Mouse (Mus musculus) cerebellum, adult 9-10 months (tissue): ENCODE results near the gene Elane.

ENCODE experiments used
- DNase-seq: peaks from one replicate; pipeline ENCODE4 v3.0.0; 2022

Gene Elane

DNA sequence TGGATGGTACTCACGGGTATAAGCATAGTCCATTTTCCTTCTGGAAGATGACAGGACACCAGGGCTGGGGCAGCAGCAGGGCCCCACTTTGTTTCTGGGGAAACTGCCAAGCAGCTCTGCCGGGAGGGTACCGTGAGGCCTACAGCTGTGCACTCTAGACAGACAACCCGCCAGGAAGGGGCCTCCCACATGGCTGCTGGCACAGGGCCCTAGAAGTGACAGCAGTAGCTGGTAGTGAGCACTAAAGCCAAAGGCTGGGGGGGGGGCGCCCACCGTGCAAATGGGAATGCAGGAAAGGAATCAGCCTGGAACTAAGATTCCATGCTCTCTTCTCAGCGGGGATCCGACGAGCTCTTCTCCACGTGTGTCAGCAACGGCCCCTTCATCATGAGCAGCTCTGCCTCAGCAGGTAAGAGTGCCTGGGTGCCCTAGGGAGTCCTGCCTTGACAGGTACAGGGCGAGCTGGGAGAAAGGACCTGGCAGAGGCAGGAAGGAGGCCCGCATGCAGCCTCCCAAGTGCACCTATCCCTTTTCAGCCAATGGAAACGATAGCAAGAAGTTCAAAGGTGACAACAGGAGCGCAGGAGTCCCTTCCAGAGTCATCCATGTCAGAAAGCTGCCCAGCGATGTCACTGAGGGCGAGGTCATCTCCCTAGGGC lies 27.5 kb upstream of the Elane start:
- peak; percentile 75 for DNase-seq

DNA sequence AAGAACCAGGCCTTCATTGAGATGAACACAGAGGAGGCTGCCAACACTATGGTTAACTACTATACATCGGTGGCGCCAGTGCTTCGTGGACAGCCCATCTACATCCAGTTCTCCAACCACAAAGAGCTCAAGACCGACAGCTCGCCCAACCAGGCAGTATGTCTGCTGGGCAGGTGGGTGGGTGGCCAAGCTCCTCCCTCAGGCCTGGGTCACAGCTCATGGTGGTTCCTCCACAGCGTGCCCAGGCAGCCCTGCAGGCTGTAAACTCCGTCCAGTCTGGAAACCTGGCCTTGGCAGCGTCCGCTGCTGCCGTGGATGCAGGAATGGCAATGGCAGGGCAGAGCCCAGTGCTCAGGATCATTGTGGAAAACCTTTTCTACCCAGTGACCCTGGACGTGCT lies 26.9 kb upstream of the Elane start:
- DNase-seq = no peak

DNA sequence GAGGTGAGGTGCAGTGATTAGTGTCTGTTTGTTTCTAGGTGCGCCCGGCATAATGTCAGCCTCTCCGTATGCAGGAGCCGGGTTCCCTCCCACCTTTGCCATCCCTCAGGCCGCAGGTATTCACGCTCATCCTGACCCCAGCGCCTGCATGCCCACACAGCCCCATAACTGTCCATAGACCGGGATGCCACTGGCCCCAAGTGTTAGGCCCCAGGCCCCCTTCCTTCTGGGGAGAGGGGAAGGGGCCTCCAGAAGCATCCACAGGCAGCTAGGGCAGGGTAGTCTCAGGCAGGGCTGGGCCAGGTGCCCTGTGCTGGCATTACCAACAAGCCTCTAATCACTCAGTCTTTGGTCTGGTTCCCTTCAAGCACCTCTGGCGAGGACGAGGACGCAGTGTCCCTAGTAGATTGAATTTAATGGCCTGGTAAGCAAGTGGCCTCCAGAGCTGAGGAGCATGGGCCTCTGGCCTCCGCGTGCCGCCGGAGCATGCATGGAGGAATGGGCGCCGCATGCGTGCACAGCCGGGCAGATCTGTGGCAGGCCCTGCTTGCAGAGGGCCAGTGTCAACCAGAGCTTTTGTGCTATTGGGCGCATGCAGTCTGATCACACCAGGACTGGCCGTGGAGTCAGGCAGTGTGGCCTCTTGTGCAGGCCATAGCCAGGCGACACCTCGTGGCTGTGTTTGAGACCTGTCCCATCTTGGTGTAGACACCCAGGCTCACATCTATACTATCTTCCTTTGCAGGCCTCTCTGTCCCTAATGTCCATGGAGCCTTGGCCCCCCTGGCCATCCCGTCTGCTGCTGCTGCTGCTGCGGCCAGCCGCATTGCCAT lies 25.8 kb upstream of the Elane start:
- DNase-seq = no peak

DNA sequence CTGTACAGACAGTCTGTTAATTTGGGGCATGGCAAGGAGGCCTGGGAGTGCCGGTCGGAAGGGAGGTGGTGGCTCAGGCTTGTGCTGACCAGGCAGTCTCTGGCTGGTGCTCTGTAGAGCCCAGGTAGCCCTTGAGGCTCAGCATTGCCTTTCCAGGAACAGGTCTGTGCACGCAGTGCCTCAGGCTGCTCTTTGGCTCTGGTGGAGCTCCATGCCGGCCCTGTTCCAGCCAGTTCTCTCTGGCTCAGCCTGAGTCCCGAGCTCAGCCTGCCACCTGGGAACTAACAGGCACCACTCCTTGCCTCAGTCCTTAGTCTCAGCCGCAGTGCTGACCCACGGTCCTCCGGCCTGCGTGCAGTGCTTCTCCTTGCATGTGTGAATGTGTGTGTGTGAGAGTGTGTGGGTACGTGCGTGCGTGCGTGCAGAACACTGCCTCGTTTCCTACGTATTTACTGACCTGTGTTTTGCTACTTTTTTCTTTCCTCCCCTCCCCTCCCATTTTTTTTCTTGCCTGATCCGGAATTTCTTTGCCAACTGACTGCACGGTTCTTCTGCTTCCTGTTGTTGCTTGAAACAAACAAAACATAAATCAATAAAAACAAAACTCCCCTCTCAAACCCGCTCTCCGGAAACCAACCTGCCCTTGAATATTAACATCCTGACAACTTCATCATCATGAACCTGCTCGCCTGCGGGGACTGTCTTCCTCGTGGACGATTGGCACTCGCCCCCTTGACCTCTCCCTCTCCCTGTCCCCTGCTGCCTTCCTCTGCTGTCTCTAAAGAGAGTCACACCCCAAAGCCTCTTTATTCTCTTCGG lies 24.6 kb upstream of the Elane start:
- peak; percentile 78 for DNase-seq

DNA sequence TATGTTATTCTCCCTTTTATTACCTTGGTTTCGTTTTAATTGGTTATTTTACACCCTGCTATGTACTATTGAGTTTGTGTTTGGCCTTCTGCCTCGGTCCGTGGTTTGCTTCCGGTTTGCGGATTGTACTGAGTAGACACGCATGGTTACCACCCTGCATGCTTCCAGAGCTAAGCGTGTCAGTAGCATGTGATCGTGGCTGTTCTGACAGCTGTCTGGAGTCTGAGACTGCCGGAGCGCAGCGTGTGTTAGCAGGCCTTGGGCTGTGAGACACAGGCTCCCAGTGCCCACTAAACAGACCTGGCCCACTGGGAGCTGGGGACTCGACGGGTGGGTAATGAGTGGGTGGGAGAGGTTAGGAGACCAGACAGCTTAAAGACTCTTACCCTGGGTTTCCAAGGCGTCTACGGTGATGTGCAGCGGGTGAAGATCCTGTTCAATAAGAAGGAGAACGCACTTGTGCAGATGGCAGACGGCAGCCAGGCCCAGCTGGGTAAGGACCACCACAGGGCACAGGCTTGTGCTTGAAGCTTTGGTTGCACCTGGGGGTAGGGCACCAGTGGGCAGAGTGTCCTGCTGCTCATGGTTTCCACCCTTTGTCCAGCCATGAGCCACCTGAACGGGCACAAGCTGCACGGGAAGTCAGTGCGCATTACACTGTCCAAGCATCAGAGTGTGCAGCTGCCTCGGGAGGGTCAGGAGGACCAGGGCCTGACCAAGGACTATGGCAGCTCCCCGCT lies 23.8 kb upstream of the Elane start:
- no peak for DNase-seq

DNA sequence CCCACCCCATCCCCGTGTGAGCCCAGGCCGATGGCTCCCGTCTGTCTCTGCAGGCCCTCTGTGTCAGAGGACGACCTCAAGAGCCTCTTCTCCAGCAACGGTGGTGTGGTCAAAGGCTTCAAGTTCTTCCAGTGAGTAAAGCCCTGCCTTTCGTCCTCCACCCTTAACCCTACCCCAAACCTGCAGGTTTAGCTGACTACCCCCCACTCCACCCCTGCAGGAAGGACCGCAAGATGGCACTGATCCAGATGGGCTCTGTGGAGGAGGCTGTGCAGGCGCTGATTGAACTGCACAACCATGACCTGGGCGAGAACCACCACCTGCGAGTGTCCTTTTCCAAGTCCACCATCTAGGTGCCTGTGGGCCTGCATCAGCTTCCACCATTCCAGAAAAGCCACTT lies 23.1 kb upstream of the Elane start:
- no peak for DNase-seq

DNA sequence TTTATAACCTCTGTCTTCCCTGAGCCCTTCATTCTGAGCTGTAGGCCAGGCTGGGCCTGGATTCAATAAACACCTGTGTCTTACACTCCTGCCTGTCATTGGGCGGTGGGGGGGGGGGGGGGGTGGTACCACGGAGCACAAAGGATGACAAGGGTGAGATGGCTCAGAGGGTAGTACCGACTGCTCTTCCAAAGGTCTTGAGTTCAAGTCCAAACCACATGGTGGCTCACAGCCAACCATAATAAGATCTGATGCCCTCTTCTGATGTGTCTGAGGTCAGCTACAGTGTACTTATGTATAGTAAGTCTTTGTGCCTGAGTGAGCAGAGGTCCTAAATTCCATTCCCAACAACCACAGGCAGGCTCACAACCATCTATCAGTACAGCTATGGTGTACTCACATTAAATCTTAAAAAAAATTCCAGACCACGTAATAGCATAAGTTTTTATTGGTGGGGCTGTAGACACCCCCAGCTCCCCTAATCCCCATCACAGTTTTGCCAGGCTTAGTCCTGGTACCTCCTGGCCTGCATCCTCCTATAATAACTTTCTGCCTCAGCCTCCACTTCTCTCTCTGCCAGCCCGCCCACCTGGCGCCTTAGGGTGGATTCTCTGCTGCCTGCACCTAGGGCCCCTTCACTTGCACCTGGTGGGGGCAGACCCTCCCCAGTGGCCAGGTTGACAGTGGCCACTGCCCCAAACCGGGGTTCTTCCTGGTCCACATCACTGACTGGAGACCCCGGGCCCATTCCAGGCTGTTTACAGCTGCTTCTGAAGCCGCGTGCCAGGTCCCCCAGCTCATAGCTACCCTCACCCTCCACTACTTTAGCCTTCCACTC lies 21.5 kb upstream of the Elane start:
- no peak for DNase-seq

DNA sequence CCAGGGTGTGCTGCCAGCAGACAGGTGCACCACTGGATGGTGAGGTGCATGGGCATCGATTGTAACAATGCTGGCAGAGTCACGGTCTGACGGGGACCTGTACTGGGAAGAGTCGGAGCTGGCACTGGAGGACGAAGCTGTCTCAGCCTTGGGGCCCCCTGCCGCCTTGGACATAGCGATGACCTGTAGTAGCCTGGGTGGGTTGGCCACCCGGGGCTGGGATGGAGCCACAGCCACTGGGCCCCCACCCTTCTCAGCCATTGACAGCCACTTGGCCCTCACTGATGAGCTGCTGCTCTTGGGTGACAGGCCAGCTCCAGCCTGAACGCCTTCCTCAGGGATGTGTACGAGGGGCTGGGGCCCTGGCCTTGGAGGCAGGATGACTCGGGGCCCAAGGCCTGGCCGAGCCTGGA lies 20.9 kb upstream of the Elane start:
- peak; percentile 38 for DNase-seq

DNA sequence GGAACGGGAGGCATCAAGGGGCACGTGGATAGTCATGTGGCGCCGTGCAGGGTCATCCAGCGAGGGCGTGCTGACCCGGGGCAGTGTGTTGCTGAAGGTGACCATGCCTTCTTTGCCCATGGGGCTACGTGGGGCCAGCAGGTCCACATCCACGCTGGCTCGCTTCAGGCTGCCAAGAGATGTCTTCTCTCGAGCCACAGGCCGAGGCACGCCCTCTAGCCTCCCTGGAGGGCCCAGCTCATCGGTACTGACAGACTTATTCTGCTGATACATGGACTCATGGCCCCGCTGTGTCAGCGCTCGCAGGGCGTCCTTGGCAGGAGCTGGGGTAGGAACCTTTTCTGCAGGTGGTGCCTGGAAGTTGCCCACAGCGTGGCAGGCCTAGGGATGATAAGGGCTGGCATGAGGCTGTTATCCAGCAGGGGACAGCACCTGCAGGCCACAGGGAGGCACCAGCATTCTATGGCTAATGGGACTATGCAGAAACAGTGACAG lies 20.2 kb upstream of the Elane start:
- DNase-seq = peak; percentile 58

DNA sequence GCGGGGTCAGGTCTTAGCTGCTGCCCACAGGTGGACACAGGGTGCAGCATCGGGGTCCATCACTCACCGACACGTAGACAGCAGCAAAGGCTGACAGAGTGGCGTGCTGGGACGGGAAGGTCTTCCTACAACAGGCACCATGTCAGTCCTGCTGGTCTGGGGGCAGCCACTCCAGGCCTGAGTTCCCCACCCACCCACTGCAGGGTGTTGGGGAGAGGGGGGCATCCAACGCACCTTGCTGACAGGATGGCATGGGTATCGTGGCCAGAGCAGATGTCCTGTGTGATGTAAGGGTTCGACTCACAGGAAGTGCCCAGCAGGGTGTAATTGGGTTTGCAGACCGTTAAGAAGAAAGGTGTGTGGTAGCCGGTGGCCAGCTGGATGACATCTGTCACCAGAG lies 19.4 kb upstream of the Elane start:
- peak; percentile 44 for DNase-seq

DNA sequence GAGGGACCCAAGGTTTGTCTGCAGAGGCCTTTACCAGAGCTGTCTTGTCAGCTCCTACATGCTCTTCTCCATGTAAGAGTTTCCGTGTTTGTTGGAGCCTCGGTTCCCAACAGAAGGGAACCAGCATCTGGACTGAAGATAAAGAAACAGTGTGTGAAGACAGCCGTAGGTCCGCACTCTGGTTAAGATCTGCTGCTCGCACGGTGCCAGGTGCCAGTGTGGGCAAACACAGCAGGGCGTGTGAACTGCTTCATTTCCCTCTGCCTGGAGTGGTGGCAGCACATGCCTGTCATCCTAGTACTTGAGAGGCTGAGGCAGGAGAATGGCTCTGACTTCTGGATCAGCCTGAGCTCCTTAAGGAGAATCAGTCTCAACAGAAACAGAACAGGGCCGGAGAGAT lies 14.2 kb upstream of the Elane start:
- DNase-seq = no peak

DNA sequence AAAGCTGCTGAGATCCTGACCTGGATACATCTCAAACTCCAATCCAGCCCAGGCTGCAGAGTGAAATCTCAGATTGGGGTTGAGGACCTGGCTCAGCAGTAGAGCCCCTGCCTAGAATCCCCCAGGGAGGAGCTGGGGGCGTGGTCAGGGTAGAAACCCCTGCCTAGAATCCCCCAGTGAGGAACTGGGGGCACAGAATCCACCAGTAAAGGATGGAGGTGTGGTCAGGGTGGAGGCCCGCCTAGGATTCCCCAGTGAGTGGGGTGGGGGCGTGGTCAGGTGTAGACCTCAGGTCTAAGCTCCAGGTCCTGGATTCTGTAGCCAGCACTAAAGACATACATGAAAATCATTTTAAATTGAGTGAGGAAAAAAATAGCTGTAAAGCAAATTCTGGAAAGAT lies 13.2 kb upstream of the Elane start:
- no peak for DNase-seq

DNA sequence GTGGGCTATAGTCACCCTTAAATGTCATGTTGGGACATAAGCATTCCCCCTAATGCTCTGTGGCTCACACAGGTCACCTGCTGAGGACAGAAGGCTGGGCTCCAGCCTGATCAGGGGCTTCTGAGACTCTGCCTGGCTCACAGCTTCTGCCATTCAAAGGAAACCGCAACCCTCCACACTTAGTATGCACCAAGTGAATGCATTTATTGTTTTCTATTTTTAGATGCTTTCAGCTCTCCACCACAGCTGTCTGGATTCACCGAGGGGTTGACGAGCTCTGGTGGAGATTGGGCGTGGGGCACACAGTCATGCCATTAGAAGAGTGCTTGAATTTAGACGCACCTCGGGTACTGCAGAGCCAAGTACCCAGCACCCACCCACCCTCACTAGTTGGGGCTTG lies 12.7 kb upstream of the Elane start:
- DNase-seq = no peak

DNA sequence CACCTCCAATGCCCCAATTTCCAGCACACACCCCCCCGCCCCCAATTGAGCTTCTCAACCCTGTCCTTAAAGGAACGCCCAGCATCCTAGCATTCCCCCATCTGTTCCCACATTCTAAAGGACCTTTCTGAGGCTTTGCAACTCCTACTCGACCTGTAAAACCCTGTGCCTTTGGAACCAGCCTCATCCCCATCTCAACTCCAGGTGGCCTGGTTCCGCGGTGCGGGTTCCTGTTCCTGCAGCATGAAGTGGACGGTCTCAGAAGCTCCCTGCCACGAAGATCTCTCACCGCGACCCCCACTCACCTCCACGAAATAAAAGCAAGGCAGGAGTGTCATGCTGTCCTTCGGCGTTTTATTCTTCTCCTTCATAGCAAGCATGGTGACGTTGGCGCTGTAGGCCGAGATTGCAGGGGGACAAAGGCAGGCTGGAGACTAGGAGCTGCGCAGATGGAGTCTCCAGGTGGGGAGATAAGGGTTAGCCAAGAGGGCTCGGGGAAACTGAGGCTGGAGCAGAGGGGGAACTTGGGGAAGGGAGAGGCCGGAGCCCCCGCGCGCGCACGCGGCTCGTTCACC lies 12.2 kb upstream of the Elane start:
- DNase-seq = no peak

DNA sequence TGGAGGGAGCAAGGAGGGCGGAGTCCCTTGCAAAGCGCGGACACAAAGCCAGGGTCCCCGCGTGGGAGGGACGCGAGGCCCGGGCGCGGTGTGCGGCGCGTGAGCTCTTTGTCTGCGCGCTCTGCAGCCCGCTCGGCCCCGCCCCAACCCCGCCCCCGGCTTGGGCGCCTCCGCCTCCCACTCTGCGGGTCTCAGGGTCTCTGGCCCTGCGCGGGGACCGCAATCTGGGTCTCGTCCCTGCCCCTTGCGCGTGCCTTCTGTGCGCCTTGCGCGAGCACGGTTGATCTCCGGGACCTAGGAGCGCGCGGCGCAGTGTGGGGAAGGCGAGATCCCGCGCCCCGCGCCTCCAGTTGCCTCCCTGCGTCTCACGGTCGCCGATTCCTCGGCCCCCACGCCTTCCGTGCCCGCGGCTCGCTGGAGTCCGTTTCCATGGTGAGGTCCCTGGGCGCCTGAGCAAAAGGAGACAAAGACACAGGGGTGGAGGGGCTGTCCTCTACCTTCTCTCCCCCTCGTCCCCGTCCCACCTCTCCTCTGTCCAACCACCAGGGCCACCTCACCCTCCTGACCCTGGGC lies 11.7 kb upstream of the Elane start, which contains the start of the genes Prtn3 and Plppr3:
Gene Prtn3, plus strand, starts transcription at position 187 of the 573 bp plus-strand sequence.
Gene Plppr3, minus strand, starts transcription at position 345 of the 573 bp plus-strand sequence.
- DNase-seq = no peak

DNA sequence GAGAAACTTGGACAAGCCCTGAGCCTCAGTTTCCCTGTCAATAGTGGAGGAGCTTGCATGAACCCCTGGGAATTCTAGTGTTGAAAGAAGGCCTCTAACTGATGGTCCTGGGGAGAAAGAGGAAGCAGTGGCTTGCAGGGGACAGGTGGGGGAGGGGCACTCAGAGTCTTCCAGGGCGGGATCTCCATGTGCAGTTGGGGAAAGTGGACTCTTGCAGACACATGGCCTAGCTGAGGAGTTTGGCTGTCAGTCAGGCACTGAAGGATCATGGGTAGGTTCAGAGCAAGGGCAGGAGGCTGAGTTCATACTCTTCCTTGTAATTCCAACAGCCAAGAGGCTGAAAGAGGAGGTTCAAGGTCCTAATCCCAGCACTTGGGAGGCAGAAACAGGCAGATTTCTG lies 8.9 kb upstream of the Elane start:
- DNase-seq = no peak

DNA sequence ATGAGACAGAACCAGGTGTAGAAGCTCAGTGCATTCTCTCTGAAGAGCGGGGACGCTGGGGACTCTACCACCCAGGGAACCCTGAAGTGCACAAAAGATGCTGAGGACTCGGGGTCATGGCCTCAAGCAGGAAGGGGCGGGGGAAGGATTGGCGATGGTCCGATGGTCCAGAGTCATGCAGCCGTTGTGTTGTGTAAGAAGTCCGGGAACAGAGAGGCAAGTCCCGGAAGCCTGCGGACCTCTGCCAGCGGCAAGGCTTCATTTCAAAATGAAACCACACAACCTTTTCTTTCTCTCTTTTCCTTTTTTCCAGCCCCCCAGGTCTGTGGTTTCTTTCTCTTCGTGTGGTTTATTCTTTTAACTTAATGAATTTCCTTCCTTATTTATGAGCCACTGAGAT lies 8.3 kb upstream of the Elane start:
- DNase-seq = no peak

DNA sequence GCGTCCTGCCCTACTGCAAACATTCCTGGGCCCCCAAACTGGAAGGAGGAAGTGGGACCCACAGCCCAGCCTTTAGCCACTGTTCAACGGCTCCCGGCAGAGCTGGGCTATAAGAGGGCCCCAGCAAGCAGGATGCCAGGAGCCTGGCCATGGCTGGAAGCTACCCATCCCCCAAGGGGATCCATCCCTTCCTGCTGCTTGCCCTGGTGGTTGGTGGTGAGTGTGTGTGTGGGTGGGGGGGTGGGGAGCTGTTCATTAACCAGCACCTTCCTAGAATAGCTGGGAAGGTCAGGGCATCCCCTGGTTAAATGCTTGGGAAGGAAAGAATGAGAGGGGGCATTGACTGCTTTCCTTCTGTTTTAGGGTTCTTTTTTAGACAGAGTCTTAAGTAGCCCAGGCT lies 6.5 kb upstream of the Elane start:
- DNase-seq = no peak

DNA sequence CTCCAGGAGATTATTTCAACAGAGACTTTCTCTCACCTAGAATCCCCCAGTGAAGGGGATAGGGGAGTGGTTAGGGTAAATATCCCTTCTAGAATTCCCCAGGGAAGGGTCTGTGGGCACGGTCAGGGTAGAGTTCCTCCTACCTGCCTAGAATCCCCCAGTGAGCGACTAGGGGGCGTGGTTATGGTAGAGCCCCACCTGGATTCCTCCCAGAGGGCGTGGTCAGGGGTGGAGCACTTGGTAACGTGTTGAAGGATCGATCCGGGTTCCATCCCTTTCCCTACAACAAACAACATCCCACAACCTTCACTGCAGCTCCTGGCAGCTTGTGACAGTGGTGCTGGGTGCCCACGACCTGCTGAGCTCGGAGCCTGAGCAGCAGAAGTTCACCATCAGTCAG lies 5.3 kb upstream of the Elane start:
- no peak for DNase-seq

DNA sequence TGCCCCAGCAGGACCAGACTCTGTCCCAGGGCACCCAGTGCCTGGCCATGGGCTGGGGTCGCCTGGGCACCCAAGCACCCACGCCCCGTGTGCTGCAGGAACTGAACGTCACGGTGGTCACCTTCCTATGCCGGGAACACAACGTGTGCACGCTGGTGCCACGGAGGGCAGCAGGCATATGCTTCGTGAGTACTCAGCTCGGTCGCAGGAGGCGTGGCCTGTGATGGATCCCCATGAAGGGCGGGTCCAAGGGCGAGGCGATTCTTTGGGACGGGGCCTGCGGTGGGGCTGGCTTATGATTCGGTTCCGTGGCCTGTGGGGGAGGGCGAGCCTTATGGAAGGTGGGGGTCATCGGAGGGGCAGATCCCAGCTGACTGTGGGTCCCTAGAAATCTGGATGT lies 4.1 kb upstream of the Elane start:
- DNase-seq = no peak
